Mouse (Mus musculus) frontal cortex, postnatal 10 days (tissue): ENCODE results near the gene AW822073.
"Not testable (repeated sequence)": the region's sequence is repeated elsewhere in the genome, so short reads cannot be mapped to it uniquely, and the experiment has no call there.

Experiments used
- DNase-seq, 2 experiments: peaks; one replicate each; pipeline ENCODE4 v3.0.0; 2022; ENCODE audit warnings: low spot score in 2 of 2, mixed read lengths in 1 of 2

The AW822073 gene

DNA sequence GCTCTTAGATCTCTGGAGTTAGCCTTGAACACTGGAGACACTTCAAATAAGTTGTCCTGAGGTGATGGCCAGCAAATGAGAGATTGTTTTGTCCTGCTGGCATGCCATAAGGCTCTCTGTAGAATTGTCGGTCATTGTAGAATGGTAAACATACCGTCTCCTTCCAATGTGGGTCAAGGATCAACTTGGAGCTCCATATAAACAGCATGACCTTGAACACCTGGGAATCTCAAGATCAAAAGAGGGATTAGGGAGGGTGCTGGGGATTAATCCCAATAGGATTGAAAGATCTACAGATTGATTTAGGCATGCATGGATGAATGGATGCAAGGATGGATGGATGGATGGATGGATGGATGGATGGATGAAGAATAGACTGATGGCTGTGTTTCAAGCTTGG lies 3.2 kb downstream of the AW822073 start:
- not testable (repeated sequence) for DNase-seq

GRCm38 (mm10) chr10:58220726-58221125 lies 4.0 kb downstream of the AW822073 start:
- no peak for DNase-seq

- DNase-seq = no peak
Observed at GRCm38 (mm10) chr10:58217366-58217765, 7.4 kb downstream of the AW822073 start.

DNA sequence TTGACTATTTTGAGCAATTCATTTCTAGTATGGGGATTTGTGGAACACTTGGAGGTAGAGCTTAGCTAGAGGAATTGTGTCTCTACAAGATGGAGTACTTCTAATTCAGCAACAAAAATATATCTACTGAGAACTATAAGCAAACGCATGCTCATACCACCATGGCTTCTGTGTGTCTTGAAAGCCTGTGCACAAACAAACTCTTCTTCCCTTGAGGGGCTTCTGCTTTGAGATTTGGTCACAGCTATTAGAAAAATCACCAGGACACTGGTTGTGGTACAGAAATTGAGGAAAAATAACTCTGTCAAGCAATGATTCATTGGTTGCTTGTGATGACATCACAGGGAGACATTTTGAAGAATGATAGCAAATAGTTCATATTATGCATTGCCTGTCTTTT lies 9.4 kb downstream of the AW822073 start:
- no peak for DNase-seq

- no peak for DNase-seq
Observed at GRCm38 (mm10) chr10:58214934-58215333, 9.8 kb downstream of the AW822073 start.

DNA sequence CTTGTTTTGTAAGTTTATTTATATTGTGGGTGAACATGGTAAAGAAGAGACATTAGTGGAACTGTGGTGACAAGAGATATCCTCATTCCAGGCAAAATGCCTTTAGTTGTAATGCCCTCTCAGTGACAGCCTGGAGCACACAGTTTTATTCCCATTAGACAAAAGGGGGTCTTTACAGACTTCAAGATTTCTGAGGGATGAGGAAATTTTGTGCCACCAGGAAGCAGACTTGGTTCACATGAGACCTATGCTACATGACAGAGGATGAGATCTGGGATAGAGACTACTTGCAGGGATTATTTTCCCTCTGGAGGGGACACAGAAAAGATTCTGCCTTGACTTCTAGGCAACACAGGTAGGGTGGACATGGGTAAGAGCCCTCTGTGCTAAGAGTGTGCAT lies 10.2 kb downstream of the AW822073 start:
- no peak for DNase-seq

GRCm38 (mm10) chr10:58212230-58212629 lies 12.5 kb downstream of the AW822073 start:
- DNase-seq = no peak

- DNase-seq = no peak
Observed at GRCm38 (mm10) chr10:58211213-58211612, 13.5 kb downstream of the AW822073 start.

GRCm38 (mm10) chr10:58210514-58210913 lies 14.2 kb downstream of the AW822073 start:
- DNase-seq = no peak

- no peak for DNase-seq
Observed at GRCm38 (mm10) chr10:58209710-58210467, 14.8 kb downstream of the AW822073 start.

- DNase-seq = no peak
Observed at GRCm38 (mm10) chr10:58206639-58207404, 17.9 kb downstream of the AW822073 start.

- no peak for DNase-seq
Observed at GRCm38 (mm10) chr10:58205986-58206385, 18.7 kb downstream of the AW822073 start.
